Mouse (Mus musculus): Measurements from ENCODE around the gene Atp6v0c. TPM values are rescaled to one million over a fixed set of nuclear protein-coding genes. Genes with fewer than 3 reads are reported as not detected.

Atp6v0c gene
- polyA plus RNA-seq, 1 experiment from 2014 or later, result 528 TPM

- ATAC-seq (ENCODE audit: low FRiP score, low TSS enrichment), result no peak
- H3K4me1 ChIP-seq (ENCODE audit: control insufficient read depth, insufficient read depth, low read length), result no peaks in the 10 kb centered on the region
These were observed 21.4 kb upstream of the Atp6v0c start for GRCm38 (mm10) chr17:24190934-24191333.

GRCm38 (mm10) chr17:24174259-24174658, 4.8 kb upstream of the Atp6v0c start:
- no peaks in the 10 kb centered on the region for H3K27me3 ChIP-seq (ENCODE audit: control insufficient read depth, insufficient read depth, low read length)
- no peaks in the 10 kb centered on the region for H3K36me3 ChIP-seq (ENCODE audit: control insufficient read depth, insufficient read depth, low read length)
- no peak overlapping the region for H3K9ac ChIP-seq (ENCODE audit: low read depth, low read length)
- no peaks in the 10 kb centered on the region for H3K9me3 ChIP-seq (ENCODE audit: control insufficient read depth, low read length)
- no peak overlapping the region for H3K27ac ChIP-seq (ENCODE audit: low read depth, low read length)
- H3K4me1 ChIP-seq (ENCODE audit: control insufficient read depth, insufficient read depth, low read length), result peaks cover 4% of the 10 kb centered on the region; the same call in 1 of the 2 replicates
- ATAC-seq (ENCODE audit: low FRiP score, low TSS enrichment), result no peak
- H3K4me3 ChIP-seq (ENCODE audit: low read length), result no peak overlapping the region
- no peak overlapping the region for H3K4me2 ChIP-seq (replicated peaks; ENCODE audit: low read depth, low read length)
- WGBS, result 73% methylated on average over 3 of the region's 3 CpGs

More at GRCm38 (mm10) chr17:24190934-24191333, 21.4 kb upstream of the Atp6v0c start:
- Histone ChIP-seq H3K4me3 (ENCODE audit: low read length) (no peak overlapping the region), H3K9me3 (ENCODE audit: control insufficient read depth, low read length) (no peaks in the 10 kb centered on the region), H3K36me3 (ENCODE audit: control insufficient read depth, insufficient read depth, low read length) (peaks cover 2% of the 10 kb centered on the region; the same call in 1 of the 2 replicates), H3K4me2 (replicated peaks; ENCODE audit: low read depth, low read length) (no peak overlapping the region), H3K27me3 (ENCODE audit: control insufficient read depth, insufficient read depth, low read length) (no peaks in the 10 kb centered on the region), H3K27ac (ENCODE audit: low read depth, low read length) (no peak overlapping the region), H3K9ac (ENCODE audit: low read depth, low read length) (no peak overlapping the region)
- WGBS, result 85% methylated on average over 2 of the region's 2 CpGs

- WGBS, result 5% methylated on average over 3 of the region's 3 CpGs
- H3K9me3 ChIP-seq (ENCODE audit: control insufficient read depth, low read length), result no peaks in the 10 kb centered on the region
- H3K27me3 ChIP-seq (ENCODE audit: control insufficient read depth, insufficient read depth, low read length), result no peaks in the 10 kb centered on the region
- no peak for ATAC-seq (ENCODE audit: low FRiP score, low TSS enrichment)
- H3K4me1 ChIP-seq (ENCODE audit: control insufficient read depth, insufficient read depth, low read length), result peaks cover 4% of the 10 kb centered on the region; the same call in 1 of the 2 replicates
- no peak overlapping the region for H3K4me2 ChIP-seq (replicated peaks; ENCODE audit: low read depth, low read length)
- H3K36me3 ChIP-seq (ENCODE audit: control insufficient read depth, insufficient read depth, low read length), result no peaks in the 10 kb centered on the region
- H3K27ac ChIP-seq (ENCODE audit: low read depth, low read length), result no peak overlapping the region
- H3K9ac ChIP-seq (ENCODE audit: low read depth, low read length), result no peak overlapping the region
- H3K4me3 ChIP-seq (ENCODE audit: low read length), result no peak overlapping the region
These were observed 3.9 kb upstream of the Atp6v0c start for GRCm38 (mm10) chr17:24173423-24173822.

- Histone ChIP-seq H3K36me3 (ENCODE audit: control insufficient read depth, insufficient read depth, low read length) (peaks cover 11% of the 10 kb centered on the region), H3K27ac (ENCODE audit: low read depth, low read length) (no peak overlapping the region), H3K9me3 (ENCODE audit: control insufficient read depth, low read length) (no peaks in the 10 kb centered on the region), H3K27me3 (ENCODE audit: control insufficient read depth, insufficient read depth, low read length) (no peaks in the 10 kb centered on the region), H3K4me1 (ENCODE audit: control insufficient read depth, insufficient read depth, low read length) (peaks cover 15% of the 10 kb centered on the region), H3K4me3 (ENCODE audit: low read length) (no peak overlapping the region), H3K9ac (ENCODE audit: low read depth, low read length) (no peak overlapping the region), H3K4me2 (replicated peaks; ENCODE audit: low read depth, low read length) (no peak overlapping the region)
- ATAC-seq (ENCODE audit: low FRiP score, low TSS enrichment), result no peak
- WGBS, result 85% methylated on average over 4 of the region's 4 CpGs
These were observed 2.2 kb upstream of the Atp6v0c start for GRCm38 (mm10) chr17:24171738-24172137.

GRCm38 (mm10) chr17:24170729-24171128, 1.2 kb upstream of the Atp6v0c start:
- Histone ChIP-seq H3K9ac (ENCODE audit: low read depth, low read length) (no peak overlapping the region), H3K4me3 (ENCODE audit: low read length) (no peak overlapping the region), H3K9me3 (ENCODE audit: control insufficient read depth, low read length) (no peaks in the 10 kb centered on the region), H3K36me3 (ENCODE audit: control insufficient read depth, insufficient read depth, low read length) (peaks cover 16% of the 10 kb centered on the region), H3K27me3 (ENCODE audit: control insufficient read depth, insufficient read depth, low read length) (no peaks in the 10 kb centered on the region), H3K4me1 (ENCODE audit: control insufficient read depth, insufficient read depth, low read length) (peaks cover 15% of the 10 kb centered on the region), H3K4me2 (replicated peaks; ENCODE audit: low read depth, low read length) (no peak overlapping the region), H3K27ac (ENCODE audit: low read depth, low read length) (no peak overlapping the region)
- WGBS, result 79% methylated on average over 5 of the region's 5 CpGs
- no peak for ATAC-seq (ENCODE audit: low FRiP score, low TSS enrichment)

- WGBS, result 70% methylated on average over 3 of the region's 3 CpGs
- H3K27me3 ChIP-seq (ENCODE audit: control insufficient read depth, insufficient read depth, low read length), result no peaks in the 10 kb centered on the region
- ATAC-seq (ENCODE audit: low FRiP score, low TSS enrichment), result no peak
- peaks cover 22% of the 10 kb centered on the region for H3K36me3 ChIP-seq (ENCODE audit: control insufficient read depth, insufficient read depth, low read length)
- peak overlapping the region; percentile 82 for H3K4me2 ChIP-seq (replicated peaks; ENCODE audit: low read depth, low read length)
- peaks cover 15% of the 10 kb centered on the region for H3K4me1 ChIP-seq (ENCODE audit: control insufficient read depth, insufficient read depth, low read length)
- peak overlapping the region; percentile 85; the same call in 1 of the 2 replicates for H3K9ac ChIP-seq (ENCODE audit: low read depth, low read length)
- H3K9me3 ChIP-seq (ENCODE audit: control insufficient read depth, low read length), result no peaks in the 10 kb centered on the region
- H3K27ac ChIP-seq (ENCODE audit: low read depth, low read length), result no peak overlapping the region
- H3K4me3 ChIP-seq (ENCODE audit: low read length), result peak overlapping the region; percentile 61
These were observed 623 bp upstream of the Atp6v0c start for GRCm38 (mm10) chr17:24170125-24170524.

GRCm38 (mm10) chr17:24168590-24169277, 768 bp downstream of the Atp6v0c start:
- H3K27ac ChIP-seq (ENCODE audit: low read depth, low read length), result peak overlapping the region; percentile 97
- peak overlapping the region; percentile 85 for H3K9ac ChIP-seq (ENCODE audit: low read depth, low read length)
- peak overlapping the region; percentile 61 for H3K4me3 ChIP-seq (ENCODE audit: low read length)
- H3K9me3 ChIP-seq (ENCODE audit: control insufficient read depth, low read length), result no peaks in the 10 kb centered on the region
- H3K27me3 ChIP-seq (ENCODE audit: control insufficient read depth, insufficient read depth, low read length), result no peaks in the 10 kb centered on the region
- peaks cover 25% of the 10 kb centered on the region for H3K36me3 ChIP-seq (ENCODE audit: control insufficient read depth, insufficient read depth, low read length)
- peak; percentile 63 for ATAC-seq (ENCODE audit: low FRiP score, low TSS enrichment)
- WGBS, result under 1% methylated on average over 39 of the region's 41 CpGs
- H3K4me2 ChIP-seq (replicated peaks; ENCODE audit: low read depth, low read length), result peak overlapping the region; percentile 82
- peaks cover 15% of the 10 kb centered on the region for H3K4me1 ChIP-seq (ENCODE audit: control insufficient read depth, insufficient read depth, low read length)

- Histone ChIP-seq H3K27me3 (ENCODE audit: control insufficient read depth, insufficient read depth, low read length) (no peaks in the 10 kb centered on the region), H3K9ac (ENCODE audit: low read depth, low read length) (peak overlapping the region; percentile 85), H3K27ac (ENCODE audit: low read depth, low read length) (no peak overlapping the region), H3K36me3 (ENCODE audit: control insufficient read depth, insufficient read depth, low read length) (peaks cover 25% of the 10 kb centered on the region), H3K4me2 (replicated peaks; ENCODE audit: low read depth, low read length) (peak overlapping the region; percentile 82), H3K4me3 (ENCODE audit: low read length) (peak overlapping the region; percentile 61), H3K4me1 (ENCODE audit: control insufficient read depth, insufficient read depth, low read length) (peaks cover 15% of the 10 kb centered on the region), H3K9me3 (ENCODE audit: control insufficient read depth, low read length) (no peaks in the 10 kb centered on the region)
- no peak for ATAC-seq (ENCODE audit: low FRiP score, low TSS enrichment)
- 52% methylated on average over 7 of the region's 7 CpGs for WGBS
These were observed 1.5 kb downstream of the Atp6v0c start for GRCm38 (mm10) chr17:24167891-24168505.

- Histone ChIP-seq H3K4me3 (ENCODE audit: low read length) (no peak overlapping the region), H3K27ac (ENCODE audit: low read depth, low read length) (no peak overlapping the region), H3K9me3 (ENCODE audit: control insufficient read depth, low read length) (no peaks in the 10 kb centered on the region), H3K4me1 (ENCODE audit: control insufficient read depth, insufficient read depth, low read length) (peaks cover 20% of the 10 kb centered on the region), H3K27me3 (ENCODE audit: control insufficient read depth, insufficient read depth, low read length) (no peaks in the 10 kb centered on the region), H3K36me3 (ENCODE audit: control insufficient read depth, insufficient read depth, low read length) (peaks cover 25% of the 10 kb centered on the region), H3K4me2 (replicated peaks; ENCODE audit: low read depth, low read length) (no peak overlapping the region), H3K9ac (ENCODE audit: low read depth, low read length) (no peak overlapping the region)
- no peak for ATAC-seq (ENCODE audit: low FRiP score, low TSS enrichment)
- WGBS, result 88% methylated on average over 6 of the region's 6 CpGs
These were observed 2.4 kb downstream of the Atp6v0c start for GRCm38 (mm10) chr17:24167120-24167519.
